Mouse (Mus musculus): Measurements from ENCODE around the gene Gramd1a.

Gene Gramd1a

GRCm38 (mm10) chr7:31096892-31097564 is 58.7 kb downstream of the Gramd1a start:
- no peak for DNase-seq (ENCODE audit: low read depth, low spot score)

GRCm38 (mm10) chr7:31094774-31095501 is 60.8 kb downstream of the Gramd1a start:
- peak; percentile 34 for DNase-seq (ENCODE audit: low read depth, low spot score)

GRCm38 (mm10) chr7:31089721-31090120 is 66.0 kb downstream of the Gramd1a start:
- no peak for DNase-seq (ENCODE audit: low read depth, low spot score)

- DNase-seq (ENCODE audit: low read depth, low spot score): no peak
Observed at GRCm38 (mm10) chr7:31088206-31088605, 67.5 kb downstream of the Gramd1a start.

GRCm38 (mm10) chr7:31087262-31087661 is 68.4 kb downstream of the Gramd1a start:
- no peak for DNase-seq (ENCODE audit: low read depth, low spot score)

- no peak for DNase-seq (ENCODE audit: low read depth, low spot score)
Observed at GRCm38 (mm10) chr7:31086175-31086755, 69.4 kb downstream of the Gramd1a start.

- peak; percentile 44 for DNase-seq (ENCODE audit: low read depth, low spot score)
Observed at GRCm38 (mm10) chr7:31085171-31085570, 70.5 kb downstream of the Gramd1a start.

GRCm38 (mm10) chr7:31084140-31084539 is 71.6 kb downstream of the Gramd1a start:
- DNase-seq (ENCODE audit: low read depth, low spot score): no peak

GRCm38 (mm10) chr7:31082831-31083588 is 72.7 kb downstream of the Gramd1a start:
- DNase-seq (ENCODE audit: low read depth, low spot score): no peak

- no peak for DNase-seq (ENCODE audit: low read depth, low spot score)
Observed at GRCm38 (mm10) chr7:31082106-31082505, 73.6 kb downstream of the Gramd1a start.

GRCm38 (mm10) chr7:31081106-31081505 is 74.6 kb downstream of the Gramd1a start:
- no peak for DNase-seq (ENCODE audit: low read depth, low spot score)

GRCm38 (mm10) chr7:31080611-31081010 is 75.1 kb downstream of the Gramd1a start:
- DNase-seq (ENCODE audit: low read depth, low spot score): no peak

Data from R1 (cell line).